Mouse (Mus musculus) forebrain, embryonic 12.5 days (tissue): ENCODE data around the gene Lcor. TPM values are rescaled to one million over a fixed set of nuclear protein-coding genes. Genes with fewer than 3 reads are reported as not detected.

ENCODE experiments used
- ATAC-seq: fragments of 200-750 bp; cut with Nextera tagmentation; 2 replicates; pipeline ENCODE4 v1.8.0; 2017; ENCODE audit warnings: moderate TSS enrichment; ENCODE audit not compliant: low FRiP score
- H3K27ac ChIP-seq: fragments of 300-500 bp; sonication (generic); 2 replicates; pipeline ENCODE4 v1.5.1; 2016; ENCODE audit warnings: mild to moderate bottlenecking
- H3K27me3 ChIP-seq: fragments of 300-500 bp; sonication (generic); 2 replicates; pipeline ENCODE4 v1.6.1; 2016; ENCODE audit warnings: mild to moderate bottlenecking
- H3K36me3 ChIP-seq: fragments of 300-500 bp; sonication (generic); replicated peaks from 2 replicates; pipeline ENCODE4 v1.6.1; 2016; ENCODE audit warnings: mild to moderate bottlenecking
- H3K4me1 ChIP-seq: fragments of 300-500 bp; sonication (generic); 2 replicates; pipeline ENCODE4 v1.6.1; 2016
- H3K4me2 ChIP-seq: fragments of 300-500 bp; sonication (generic); 2 replicates; pipeline ENCODE4 v1.6.1; 2016; ENCODE audit warnings: mild to moderate bottlenecking, moderate library complexity
- H3K4me3 ChIP-seq: fragments of 300-500 bp; sonication (generic); replicated peaks from 2 replicates; pipeline ENCODE4 v1.5.1; 2016; ENCODE audit warnings: mild to moderate bottlenecking
- H3K9ac ChIP-seq: fragments of 300-500 bp; sonication (generic); 2 replicates; pipeline ENCODE4 v1.6.1; 2016; ENCODE audit warnings: mild to moderate bottlenecking
- H3K9me3 ChIP-seq: fragments of 300-500 bp; sonication (generic); 2 replicates; pipeline ENCODE4 v1.6.1; 2016
- WGBS: fragments of 180-500 bp; shearing (Covaris S2); methylation state at CpG from one replicate; pipeline ENCODE4 v1.1.7; 2016; 5-methylcytosine and 5-hydroxymethylcytosine counted together
- polyA plus RNA-seq: library from polyadenylated mRNA; unstranded; fragments of >200 nt; fragmentation: Nextera tagmentation; extraction: Ambion mirVana; gene quantifications from 2 replicates; pipeline ENCODE4 v1.2.1, GENCODE M21; 2016

Lcor gene
- polyA plus RNA-seq, 1 experiment from 2014 or later, result 38.0 TPM

DNA sequence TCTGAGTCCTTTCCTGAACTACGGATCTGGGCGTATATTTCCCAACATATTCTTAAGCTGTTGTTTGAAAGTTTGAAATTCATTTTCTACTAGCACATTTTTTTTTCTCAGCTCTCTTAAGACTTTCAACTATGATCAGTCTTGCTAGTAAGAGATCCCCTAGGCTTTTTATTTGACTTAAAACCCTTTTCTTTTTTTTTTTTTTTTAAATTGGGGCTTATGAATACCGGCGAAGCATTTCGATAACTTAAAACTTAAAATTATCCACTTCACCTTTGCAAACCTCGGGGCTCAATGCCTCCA is 599 bp upstream of the Lcor start:
- 7% methylated on average over 6 of the region's 6 CpGs for WGBS
- Histone ChIP-seq H3K9me3 (no peaks in the 10 kb centered on the region), H3K27ac (peak overlapping the region; percentile 100), H3K4me3 (peak overlapping the region; percentile 94), H3K9ac (peak overlapping the region; percentile 95), H3K27me3 (peaks cover 4% of the 10 kb centered on the region), H3K4me2 (peak overlapping the region; percentile 68), H3K36me3 (no peaks in the 10 kb centered on the region), H3K4me1 (peaks cover 29% of the 10 kb centered on the region)
- no peak for ATAC-seq

DNA sequence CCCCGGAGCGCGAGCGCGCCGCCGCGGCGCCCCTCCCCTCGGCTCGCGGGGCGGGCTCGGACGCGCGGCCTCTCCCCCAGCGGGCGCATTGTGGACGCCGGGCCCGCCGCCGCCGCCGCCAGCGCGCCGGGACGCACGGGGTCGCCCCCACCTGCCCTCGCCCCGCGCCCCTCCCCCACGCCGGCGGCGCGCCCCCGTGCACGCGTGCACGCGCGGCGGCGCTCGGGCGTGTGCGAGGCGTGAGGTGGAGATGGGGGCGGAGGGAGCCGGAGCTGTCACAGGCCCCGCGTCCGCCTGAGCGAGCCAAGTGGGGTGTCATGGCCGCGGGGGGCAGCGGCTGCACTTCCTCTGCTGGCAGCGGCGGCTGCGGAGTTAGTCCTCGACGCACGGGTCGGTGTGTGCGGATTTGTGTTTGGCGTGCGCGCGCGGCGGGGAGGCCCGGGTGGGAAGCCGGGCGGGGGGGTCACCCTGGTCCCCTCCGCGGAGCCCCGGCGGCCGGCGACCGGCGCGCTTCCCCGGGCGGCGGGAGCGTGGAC is 540 bp downstream of the Lcor start:
- peak; percentile 79 for ATAC-seq

DNA sequence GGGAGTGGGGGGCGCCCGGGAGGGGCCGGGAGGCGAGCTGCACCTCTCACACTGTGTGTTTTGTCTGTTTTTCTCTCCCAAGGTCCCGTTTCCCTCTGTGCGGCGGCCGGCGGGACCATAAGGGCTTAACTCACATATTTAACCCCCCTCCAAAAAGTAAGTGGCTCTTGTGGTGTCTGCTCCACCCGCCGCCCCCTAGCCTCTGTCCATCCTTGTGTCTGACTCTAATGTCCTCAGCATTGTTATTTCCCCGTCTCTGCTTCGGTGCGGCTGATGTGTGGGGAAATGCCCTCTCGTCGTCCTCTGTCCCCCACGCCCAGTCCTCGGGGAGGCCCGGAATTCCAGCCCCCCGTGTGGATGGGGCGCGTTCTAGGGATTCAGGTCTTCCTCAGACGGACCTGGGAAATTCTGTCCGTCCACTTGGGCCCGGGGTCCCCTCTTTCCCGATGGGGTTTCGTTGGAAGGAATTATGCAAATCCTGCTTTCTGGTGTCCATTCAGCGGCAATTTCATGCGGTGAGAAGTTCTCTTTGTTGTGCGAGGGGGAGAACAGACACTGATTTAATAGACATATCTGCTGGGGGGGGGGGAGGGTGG is 1.1 kb downstream of the Lcor start:
- H3K4me3 ChIP-seq, result peak overlapping the region; percentile 94
- peak overlapping the region; percentile 95 for H3K9ac ChIP-seq
- H3K4me2 ChIP-seq, result peak overlapping the region; percentile 68
- H3K27me3 ChIP-seq, result no peaks in the 10 kb centered on the region
- peak overlapping the region; percentile 100 for H3K27ac ChIP-seq
- WGBS, result under 1% methylated on average over 30 of the region's 30 CpGs
- no peaks in the 10 kb centered on the region for H3K36me3 ChIP-seq
- peaks cover 29% of the 10 kb centered on the region for H3K4me1 ChIP-seq
- H3K9me3 ChIP-seq, result no peaks in the 10 kb centered on the region
- ATAC-seq, result peak; percentile 53

More for the DNA sequence above, 540 bp downstream of the Lcor start:
- Histone ChIP-seq H3K4me2 (peak overlapping the region; percentile 68), H3K9ac (peak overlapping the region; percentile 95), H3K4me3 (peak overlapping the region; percentile 94), H3K4me1 (peaks cover 29% of the 10 kb centered on the region), H3K9me3 (no peaks in the 10 kb centered on the region), H3K27ac (peak overlapping the region; percentile 100), H3K36me3 (no peaks in the 10 kb centered on the region), H3K27me3 (no peaks in the 10 kb centered on the region; the same call in 1 of the 2 replicates)
- WGBS, result under 1% methylated on average over 75 of the region's 91 CpGs

DNA sequence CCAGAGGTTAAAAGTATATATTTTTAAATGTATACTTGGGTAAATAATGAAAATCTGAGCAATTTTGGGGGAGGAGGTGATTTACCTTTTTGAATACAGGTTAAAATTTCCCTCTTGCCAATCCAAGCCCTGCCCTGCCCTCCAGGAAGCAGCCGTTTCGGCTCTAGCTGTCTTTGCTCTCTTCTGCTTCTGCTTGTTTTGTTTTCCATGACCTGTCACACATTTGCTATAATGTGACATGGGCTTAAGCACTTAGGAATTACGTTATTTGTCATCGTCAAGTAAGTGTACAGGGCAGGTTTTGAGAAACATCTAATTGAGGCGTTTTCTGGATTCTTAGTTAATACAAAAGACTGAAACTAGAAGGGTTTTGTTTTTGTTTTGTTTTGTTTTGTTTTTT is 1.9 kb downstream of the Lcor start:
- 16% methylated on average over 5 of the region's 5 CpGs for WGBS
- H3K4me1 ChIP-seq, result peaks cover 29% of the 10 kb centered on the region
- no peaks in the 10 kb centered on the region for H3K27me3 ChIP-seq
- H3K36me3 ChIP-seq, result no peaks in the 10 kb centered on the region
- peak overlapping the region; percentile 36; the same call in 1 of the 2 replicates for H3K9ac ChIP-seq
- no peak overlapping the region for H3K27ac ChIP-seq
- H3K4me3 ChIP-seq, result peak overlapping the region; percentile 34
- peak overlapping the region; percentile 68 for H3K4me2 ChIP-seq
- no peak for ATAC-seq
- H3K9me3 ChIP-seq, result no peaks in the 10 kb centered on the region

DNA sequence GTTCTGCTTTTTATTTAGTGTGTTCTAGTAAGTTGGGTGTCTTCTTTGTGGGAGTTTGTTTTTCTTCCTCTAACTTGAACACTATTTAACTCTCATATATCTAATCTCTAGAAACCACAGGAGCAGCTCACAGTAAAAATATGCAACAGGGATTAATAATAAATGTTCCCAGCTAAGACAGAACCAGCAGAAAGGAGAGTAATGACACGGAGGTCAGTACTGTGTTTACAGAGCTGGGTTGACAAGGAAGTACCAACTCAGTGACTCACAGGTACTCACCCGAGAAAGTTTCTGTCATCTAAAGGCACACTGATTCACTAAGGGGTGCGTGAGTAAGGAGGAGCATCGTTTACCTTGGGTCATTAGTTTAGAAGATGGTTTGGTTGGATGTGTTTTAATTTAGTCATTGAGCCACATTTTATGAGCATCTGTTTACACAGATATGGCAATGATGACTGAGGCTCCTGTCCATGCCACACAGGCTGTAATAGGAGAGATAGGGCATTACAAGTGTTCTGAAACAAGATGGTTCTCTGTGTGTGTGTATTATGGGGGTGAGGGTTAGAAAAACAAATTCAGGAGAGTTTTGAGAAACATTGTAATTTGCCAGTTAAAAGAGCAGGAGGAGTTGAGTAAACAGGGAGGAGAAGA is 13.1 kb downstream of the Lcor start:
- ATAC-seq, result no peak
- 88% methylated on average over 4 of the region's 4 CpGs for WGBS
- Histone ChIP-seq H3K27me3 (no peaks in the 10 kb centered on the region), H3K9me3 (no peaks in the 10 kb centered on the region), H3K9ac (no peak overlapping the region), H3K4me1 (no peaks in the 10 kb centered on the region), H3K36me3 (peaks cover 4% of the 10 kb centered on the region; the same call in 1 of the 2 replicates), H3K27ac (no peak overlapping the region), H3K4me3 (no peak overlapping the region), H3K4me2 (no peak overlapping the region)

DNA sequence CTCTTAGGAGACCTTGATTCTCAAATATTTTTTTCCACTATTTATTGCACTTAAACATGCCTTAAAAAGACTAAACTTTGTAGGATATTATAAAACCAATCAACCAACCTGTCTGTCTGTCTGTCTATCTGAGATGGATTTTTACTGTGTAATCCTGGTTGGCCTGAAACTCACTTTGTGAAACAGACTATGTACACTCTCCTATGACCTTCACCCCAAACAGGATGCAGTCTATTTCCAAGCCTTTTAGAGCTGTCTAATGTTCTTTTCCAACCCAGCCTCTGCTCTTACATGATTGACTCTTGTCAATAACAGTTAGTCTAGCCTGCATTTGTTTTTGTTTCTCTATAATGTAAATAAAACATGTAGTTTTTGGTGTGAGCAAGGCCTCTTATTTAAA is 13.6 kb downstream of the Lcor start:
- no peaks in the 10 kb centered on the region for H3K4me1 ChIP-seq
- no peak overlapping the region for H3K27ac ChIP-seq
- H3K9me3 ChIP-seq, result no peaks in the 10 kb centered on the region
- H3K4me2 ChIP-seq, result no peak overlapping the region
- no peak overlapping the region for H3K9ac ChIP-seq
- peaks cover 8% of the 10 kb centered on the region; the same call in 1 of the 2 replicates for H3K36me3 ChIP-seq
- H3K4me3 ChIP-seq, result no peak overlapping the region
- no peaks in the 10 kb centered on the region for H3K27me3 ChIP-seq
- ATAC-seq, result no peak

GRCm38 (mm10) chr19:41507872-41508271 is 25.4 kb downstream of the Lcor start:
- H3K9ac ChIP-seq, result no peak overlapping the region
- H3K27me3 ChIP-seq, result no peaks in the 10 kb centered on the region
- ATAC-seq, result no peak
- no peak overlapping the region for H3K4me2 ChIP-seq
- 98% methylated on average over 8 of the region's 8 CpGs for WGBS
- H3K27ac ChIP-seq, result no peak overlapping the region
- H3K9me3 ChIP-seq, result no peaks in the 10 kb centered on the region
- 0 out of 2 replicates have a peak, but pooled peaks cover 2% of the 10 kb centered on the region for H3K36me3 ChIP-seq
- H3K4me1 ChIP-seq, result no peaks in the 10 kb centered on the region
- H3K4me3 ChIP-seq, result no peak overlapping the region

DNA sequence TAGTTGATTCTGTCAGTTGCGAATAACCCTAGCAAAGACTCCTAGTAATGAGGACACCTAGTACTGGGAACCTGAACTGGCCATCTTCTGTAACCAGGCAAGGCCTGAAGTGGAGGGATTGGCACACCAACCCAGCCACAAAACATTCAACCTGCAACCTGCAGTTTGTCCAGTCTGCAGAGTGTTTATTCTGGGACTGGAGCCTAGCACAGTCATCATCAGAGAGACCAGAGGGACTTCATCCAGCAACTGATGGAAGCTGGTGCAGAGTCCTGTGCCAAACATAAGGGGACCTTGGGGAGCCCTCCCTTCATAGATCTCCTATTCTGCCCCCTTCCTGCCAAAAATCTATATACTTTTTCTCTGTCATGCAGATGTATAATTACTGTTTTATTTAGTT is 32.4 kb downstream of the Lcor start:
- H3K4me1 ChIP-seq, result no peaks in the 10 kb centered on the region
- WGBS, result 97% methylated on average over 1 of the region's 1 CpGs
- no peaks in the 10 kb centered on the region for H3K36me3 ChIP-seq
- no peak overlapping the region for H3K4me3 ChIP-seq
- ATAC-seq, result no peak
- no peaks in the 10 kb centered on the region for H3K27me3 ChIP-seq
- H3K4me2 ChIP-seq, result no peak overlapping the region
- no peaks in the 10 kb centered on the region for H3K9me3 ChIP-seq
- no peak overlapping the region for H3K9ac ChIP-seq
- no peak overlapping the region for H3K27ac ChIP-seq

DNA sequence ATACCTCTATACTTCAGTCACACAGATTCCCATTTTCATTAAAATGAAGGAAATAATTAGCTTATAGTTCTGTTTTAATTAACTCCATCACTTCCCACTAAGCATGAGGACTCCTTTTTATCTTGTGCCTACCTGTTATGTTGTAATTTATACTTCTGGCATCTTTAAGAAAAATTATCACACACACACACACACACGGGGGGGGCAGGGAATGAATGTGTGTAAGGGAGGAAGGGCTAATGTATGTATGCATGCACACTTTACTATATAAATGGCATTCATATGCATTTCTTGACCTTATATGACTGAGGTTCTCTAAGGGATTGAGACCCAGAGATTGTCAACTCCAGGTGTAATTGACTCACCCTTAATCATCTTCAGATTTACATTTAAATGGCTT is 33.1 kb downstream of the Lcor start:
- Histone ChIP-seq H3K27ac (no peak overlapping the region), H3K9ac (no peak overlapping the region), H3K4me3 (no peak overlapping the region), H3K36me3 (no peaks in the 10 kb centered on the region), H3K4me1 (no peaks in the 10 kb centered on the region), H3K9me3 (no peaks in the 10 kb centered on the region), H3K27me3 (no peaks in the 10 kb centered on the region), H3K4me2 (no peak overlapping the region)
- 88% methylated on average over 1 of the region's 1 CpGs for WGBS
- no peak for ATAC-seq

DNA sequence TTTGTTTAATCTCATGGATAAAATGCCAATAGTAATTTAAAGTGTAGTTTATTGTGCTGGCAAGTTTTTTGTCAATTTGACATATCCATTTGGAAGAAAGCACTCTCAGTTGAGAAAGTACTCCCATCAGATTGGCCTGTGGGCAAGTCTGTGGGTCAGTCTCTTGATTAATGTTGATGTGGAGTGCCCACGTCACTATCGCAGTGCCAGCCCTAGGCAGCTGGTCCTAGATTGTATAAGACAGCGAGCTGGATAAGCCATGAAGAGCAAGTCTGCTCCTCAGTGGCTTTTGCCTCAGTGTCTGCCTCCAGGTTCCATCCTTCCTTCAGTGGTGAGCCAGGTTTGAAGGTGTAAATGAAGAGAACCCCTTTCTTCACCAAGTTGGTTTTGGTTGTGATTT is 34.6 kb downstream of the Lcor start:
- no peak overlapping the region for H3K27ac ChIP-seq
- H3K9me3 ChIP-seq, result no peaks in the 10 kb centered on the region
- peaks cover 4% of the 10 kb centered on the region; the same call in 1 of the 2 replicates for H3K4me1 ChIP-seq
- ATAC-seq, result no peak
- H3K4me3 ChIP-seq, result no peak overlapping the region
- WGBS, result 91% methylated on average over 3 of the region's 3 CpGs
- H3K27me3 ChIP-seq, result no peaks in the 10 kb centered on the region
- H3K36me3 ChIP-seq, result no peaks in the 10 kb centered on the region
- no peak overlapping the region for H3K9ac ChIP-seq
- H3K4me2 ChIP-seq, result no peak overlapping the region

- peaks cover 11% of the 10 kb centered on the region; the same call in 1 of the 2 replicates for H3K4me1 ChIP-seq
- H3K36me3 ChIP-seq, result no peaks in the 10 kb centered on the region
- 84% methylated on average over 6 of the region's 6 CpGs for WGBS
- ATAC-seq, result no peak
- H3K9ac ChIP-seq, result no peak overlapping the region
- H3K27me3 ChIP-seq, result no peaks in the 10 kb centered on the region
- H3K27ac ChIP-seq, result no peak overlapping the region
- no peaks in the 10 kb centered on the region for H3K9me3 ChIP-seq
- no peak overlapping the region for H3K4me2 ChIP-seq
- no peak overlapping the region for H3K4me3 ChIP-seq
Measured at GRCm38 (mm10) chr19:41519121-41519520, 36.7 kb downstream of the Lcor start.

GRCm38 (mm10) chr19:41522246-41522645 is 39.8 kb downstream of the Lcor start:
- no peak overlapping the region for H3K9ac ChIP-seq
- ATAC-seq, result no peak
- H3K27me3 ChIP-seq, result no peaks in the 10 kb centered on the region
- WGBS, result 44% methylated on average over 2 of the region's 2 CpGs
- H3K4me3 ChIP-seq, result no peak overlapping the region
- no peak overlapping the region for H3K4me2 ChIP-seq
- H3K4me1 ChIP-seq, result peaks cover 11% of the 10 kb centered on the region; the same call in 1 of the 2 replicates
- H3K27ac ChIP-seq, result no peak overlapping the region
- no peaks in the 10 kb centered on the region for H3K9me3 ChIP-seq
- H3K36me3 ChIP-seq, result no peaks in the 10 kb centered on the region
